10 mouse cellular contexts compared by ENCODE assay signal in the genomic region with DNA sequence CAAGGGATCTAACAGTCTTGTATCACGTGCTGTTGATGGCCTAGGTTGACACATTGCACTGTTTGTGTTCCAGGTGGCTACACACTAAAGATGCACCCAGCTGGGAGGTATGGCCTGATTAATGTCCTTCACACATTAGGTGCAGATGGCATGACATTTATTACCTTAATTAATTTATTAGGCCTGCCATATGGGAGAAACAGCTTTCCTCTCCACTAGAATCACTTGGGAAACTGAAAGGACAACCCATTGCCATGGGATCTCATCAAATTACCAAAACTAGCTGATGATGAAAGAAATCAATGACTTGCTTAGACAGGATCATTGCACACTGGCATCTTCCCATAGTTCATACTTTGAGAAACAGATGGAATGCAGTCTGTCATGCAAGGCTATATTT.
A peak's percentile ranks its signal among the peaks of the same experiment; 100 is the strongest.
DNase-seq lines count a peak whose midpoint lies in the region; ATAC-seq lines count a peak whose summit lies in the region.
"Had no signal": no experiment of that assay in that cellular context is flagged by ENCODE, and none has a peak within 500 bp of the region (broad histone marks: within the 10 kb centered on the region; RNA-seq: fewer than 3 reads in every experiment).

No protein-coding gene starts in this region.

- no peaks in the 10 kb centered on the region for H3K9me3 ChIP-seq in forebrain, embryonic 13.5 days (replicated peaks)
- H3K9me3 ChIP-seq in forebrain, embryonic 10.5 days = no peaks in the 10 kb centered on the region
- H3K9me3 ChIP-seq in hindbrain, embryonic 12.5 days (replicated peaks) = no peaks in the 10 kb centered on the region
- H3K9me3 ChIP-seq: liver, embryonic 15.5 days had no signal

- ATAC-seq in forebrain, embryonic 13.5 days = peak; percentile 90
- peak; percentile 86 for ATAC-seq in hindbrain, embryonic 12.5 days (ENCODE audit: low FRiP score)

- H3K27ac ChIP-seq in forebrain, embryonic 13.5 days = no peak overlapping the region
- no peak overlapping the region for H3K27ac ChIP-seq in forebrain, embryonic 10.5 days
- no peak overlapping the region for H3K27ac ChIP-seq in hindbrain, embryonic 12.5 days
- H3K27ac ChIP-seq: liver, embryonic 15.5 days had no signal

- no peaks in the 10 kb centered on the region for H3K4me1 ChIP-seq in forebrain, embryonic 13.5 days
- no peaks in the 10 kb centered on the region for H3K4me1 ChIP-seq in forebrain, embryonic 10.5 days
- no peaks in the 10 kb centered on the region for H3K4me1 ChIP-seq in hindbrain, embryonic 12.5 days
- H3K4me1 ChIP-seq: liver, embryonic 15.5 days had no signal

- no peaks in the 10 kb centered on the region for H3K36me3 ChIP-seq in forebrain, embryonic 13.5 days (ENCODE audit: poor library complexity, severe bottlenecking)
- no peaks in the 10 kb centered on the region for H3K36me3 ChIP-seq in forebrain, embryonic 10.5 days (replicated peaks)
- H3K36me3 ChIP-seq in hindbrain, embryonic 12.5 days = no peaks in the 10 kb centered on the region
- H3K36me3 ChIP-seq: liver, embryonic 15.5 days had no signal

- H3K9ac ChIP-seq in forebrain, embryonic 13.5 days = no peak overlapping the region
- no peak overlapping the region for H3K9ac ChIP-seq in hindbrain, embryonic 12.5 days
- H3K9ac ChIP-seq: liver, embryonic 15.5 days had no signal

- no peak overlapping the region for H3K4me3 ChIP-seq in forebrain, embryonic 13.5 days
- H3K4me3 ChIP-seq in forebrain, embryonic 10.5 days = no peak overlapping the region
- H3K4me3 ChIP-seq in hindbrain, embryonic 12.5 days = no peak overlapping the region
- H3K4me3 ChIP-seq: liver, embryonic 15.5 days had no signal

- DNase-seq in forebrain, embryonic 10.5 days (ENCODE audit: extremely low spot score, low spot score) = no peak
- peak; percentile 85 for DNase-seq in brain, adult 2 months (ENCODE audit: low read depth, low spot score)
- DNase-seq in cerebellum, postnatal 25 days = peak; percentile 67 to 82
- DNase-seq in adipocyte (ENCODE audit: low spot score) = no peak
- DNase-seq in lung, postnatal 36 days = no peak
- no peak for DNase-seq in urinary bladder, adult 2 months (ENCODE audit: low spot score)
- DNase-seq: kidney, adult 8-10 months had no signal

- WGBS in forebrain, embryonic 13.5 days = 31% methylated on average over 1 of the region's 1 CpGs
- WGBS in forebrain, embryonic 10.5 days = 75% methylated on average over 1 of the region's 1 CpGs
- WGBS in hindbrain, embryonic 12.5 days = 22% methylated on average over 1 of the region's 1 CpGs

- no peak overlapping the region for H3K4me2 ChIP-seq in forebrain, embryonic 13.5 days
- no peak overlapping the region for H3K4me2 ChIP-seq in hindbrain, embryonic 12.5 days (replicated peaks)
- H3K4me2 ChIP-seq: liver, embryonic 15.5 days had no signal

- no peaks in the 10 kb centered on the region for H3K27me3 ChIP-seq in forebrain, embryonic 13.5 days
- H3K27me3 ChIP-seq in forebrain, embryonic 10.5 days (ENCODE audit: poor library complexity, severe bottlenecking) = no peaks in the 10 kb centered on the region
- H3K27me3 ChIP-seq in hindbrain, embryonic 12.5 days = no peaks in the 10 kb centered on the region
- H3K27me3 ChIP-seq: liver, embryonic 15.5 days had no signal

Comparison
In these comparisons a context has a peak if more than half of its experiments do, and no peak if none do; other contexts are left out.
1. DNase-seq: peak in brain, adult 2 months (single experiment) and cerebellum, postnatal 25 days (2 of 2); none in forebrain, embryonic 10.5 days (single experiment), adipocyte (single experiment), lung, postnatal 36 days (single experiment) and urinary bladder, adult 2 months (single experiment).